Mouse (Mus musculus): ENCODE measurements around the gene Zc3h13. TPM values are rescaled to one million over a fixed set of nuclear protein-coding genes. Genes with fewer than 3 reads are reported as not detected.

Gene Zc3h13
- polyA plus RNA-seq, 1 experiment from 2014 or later, result 15.9 TPM

GRCm38 (mm10) chr14:75307855-75308254 lies 23.7 kb downstream of the Zc3h13 start:
- Histone ChIP-seq H3K9me3 (ENCODE audit: control insufficient read depth, low read length) (no peaks in the 10 kb centered on the region), H3K36me3 (ENCODE audit: control insufficient read depth, insufficient read depth, low read length) (peaks cover 3% of the 10 kb centered on the region; the same call in 1 of the 2 replicates), H3K27me3 (ENCODE audit: control insufficient read depth, insufficient read depth, low read length) (no peaks in the 10 kb centered on the region), H3K4me2 (replicated peaks; ENCODE audit: low read depth) (no peak overlapping the region), H3K9ac (ENCODE audit: low read length) (no peak overlapping the region), H3K4me3 (ENCODE audit: low read depth, low read length) (no peak overlapping the region), H3K4me1 (replicated peaks; ENCODE audit: control insufficient read depth, insufficient read depth) (no peaks in the 10 kb centered on the region), H3K27ac (replicated peaks) (no peak overlapping the region)
- TF ChIP-seq EP300 (optimal IDR thresholded peaks at IDR 0.05), result no peak
- TF ChIP-seq CTCF (IDR thresholded peaks at IDR 0.05; ENCODE audit: low read depth), result no peak
- DNase-seq (ENCODE audit: low spot score) (no peak), ATAC-seq (ENCODE audit: low FRiP score, low TSS enrichment) (no peak)

GRCm38 (mm10) chr14:75309336-75309992 lies 25.3 kb downstream of the Zc3h13 start:
- Histone ChIP-seq H3K36me3 (ENCODE audit: control insufficient read depth, insufficient read depth, low read length) (peaks cover 3% of the 10 kb centered on the region; the same call in 1 of the 2 replicates), H3K27ac (replicated peaks) (no peak overlapping the region), H3K4me2 (replicated peaks; ENCODE audit: low read depth) (no peak overlapping the region), H3K4me3 (ENCODE audit: low read depth, low read length) (no peak overlapping the region), H3K9ac (ENCODE audit: low read length) (no peak overlapping the region), H3K27me3 (ENCODE audit: control insufficient read depth, insufficient read depth, low read length) (no peaks in the 10 kb centered on the region), H3K4me1 (replicated peaks; ENCODE audit: control insufficient read depth, insufficient read depth) (no peaks in the 10 kb centered on the region), H3K9me3 (ENCODE audit: control insufficient read depth, low read length) (no peaks in the 10 kb centered on the region)
- DNase-seq (ENCODE audit: low spot score), result no peak
- TF ChIP-seq CTCF (IDR thresholded peaks at IDR 0.05; ENCODE audit: low read depth) (peak; percentile 55), EP300 (optimal IDR thresholded peaks at IDR 0.05) (no peak)
- no peak for ATAC-seq (ENCODE audit: low FRiP score, low TSS enrichment)
- WGBS, result 73% methylated on average over 5 of the region's 5 CpGs

- 67% methylated on average over 2 of the region's 2 CpGs for WGBS
- no peak overlapping the region for H3K27ac ChIP-seq (replicated peaks)
- H3K4me2 ChIP-seq (replicated peaks; ENCODE audit: low read depth), result no peak overlapping the region
- no peak overlapping the region for H3K4me3 ChIP-seq (ENCODE audit: low read depth, low read length)
- H3K36me3 ChIP-seq (ENCODE audit: control insufficient read depth, insufficient read depth, low read length), result peaks cover 3% of the 10 kb centered on the region; the same call in 1 of the 2 replicates
- H3K9me3 ChIP-seq (ENCODE audit: control insufficient read depth, low read length), result no peaks in the 10 kb centered on the region
- H3K9ac ChIP-seq (ENCODE audit: low read length), result no peak overlapping the region
- DNase-seq (ENCODE audit: low spot score) (no peak), ATAC-seq (ENCODE audit: low FRiP score, low TSS enrichment) (no peak)
- no peak for TF ChIP-seq CTCF (IDR thresholded peaks at IDR 0.05; ENCODE audit: low read depth)
- TF ChIP-seq EP300 (optimal IDR thresholded peaks at IDR 0.05), result no peak
- no peaks in the 10 kb centered on the region for H3K4me1 ChIP-seq (replicated peaks; ENCODE audit: control insufficient read depth, insufficient read depth)
- no peaks in the 10 kb centered on the region for H3K27me3 ChIP-seq (ENCODE audit: control insufficient read depth, insufficient read depth, low read length)
Measured at GRCm38 (mm10) chr14:75314484-75314883, 30.3 kb downstream of the Zc3h13 start.

GRCm38 (mm10) chr14:75318736-75319135 lies 34.6 kb downstream of the Zc3h13 start:
- Histone ChIP-seq H3K9me3 (ENCODE audit: control insufficient read depth, low read length) (no peaks in the 10 kb centered on the region), H3K4me2 (replicated peaks; ENCODE audit: low read depth) (no peak overlapping the region), H3K36me3 (ENCODE audit: control insufficient read depth, insufficient read depth, low read length) (0 out of 2 replicates have a peak, but pooled peaks cover 7% of the 10 kb centered on the region), H3K9ac (ENCODE audit: low read length) (no peak overlapping the region), H3K4me3 (ENCODE audit: low read depth, low read length) (no peak overlapping the region), H3K4me1 (replicated peaks; ENCODE audit: control insufficient read depth, insufficient read depth) (no peaks in the 10 kb centered on the region), H3K27me3 (ENCODE audit: control insufficient read depth, insufficient read depth, low read length) (no peaks in the 10 kb centered on the region), H3K27ac (replicated peaks) (no peak overlapping the region)
- ATAC-seq (ENCODE audit: low FRiP score, low TSS enrichment) (no peak), DNase-seq (ENCODE audit: low spot score) (no peak)
- TF ChIP-seq EP300 (optimal IDR thresholded peaks at IDR 0.05) (no peak), CTCF (IDR thresholded peaks at IDR 0.05; ENCODE audit: low read depth) (no peak)
- WGBS, result 90% methylated on average over 2 of the region's 2 CpGs

- H3K27ac ChIP-seq (replicated peaks), result no peak overlapping the region
- ATAC-seq (ENCODE audit: low FRiP score, low TSS enrichment), result no peak
- no peaks in the 10 kb centered on the region for H3K27me3 ChIP-seq (ENCODE audit: control insufficient read depth, insufficient read depth, low read length)
- H3K36me3 ChIP-seq (ENCODE audit: control insufficient read depth, insufficient read depth, low read length), result peaks cover 12% of the 10 kb centered on the region; the same call in 1 of the 2 replicates
- H3K4me3 ChIP-seq (ENCODE audit: low read depth, low read length), result no peak overlapping the region
- no peak for TF ChIP-seq CTCF (IDR thresholded peaks at IDR 0.05; ENCODE audit: low read depth)
- TF ChIP-seq EP300 (optimal IDR thresholded peaks at IDR 0.05), result no peak
- no peak overlapping the region for H3K9ac ChIP-seq (ENCODE audit: low read length)
- H3K9me3 ChIP-seq (ENCODE audit: control insufficient read depth, low read length), result no peaks in the 10 kb centered on the region
- DNase-seq (ENCODE audit: low spot score), result no peak
- 93% methylated on average over 5 of the region's 5 CpGs for WGBS
- no peaks in the 10 kb centered on the region for H3K4me1 ChIP-seq (replicated peaks; ENCODE audit: control insufficient read depth, insufficient read depth)
- H3K4me2 ChIP-seq (replicated peaks; ENCODE audit: low read depth), result no peak overlapping the region
Measured at GRCm38 (mm10) chr14:75320269-75320668, 36.1 kb downstream of the Zc3h13 start.

GRCm38 (mm10) chr14:75323354-75323753 lies 39.2 kb downstream of the Zc3h13 start:
- Histone ChIP-seq H3K4me2 (replicated peaks; ENCODE audit: low read depth) (no peak overlapping the region), H3K27ac (replicated peaks) (no peak overlapping the region), H3K27me3 (ENCODE audit: control insufficient read depth, insufficient read depth, low read length) (no peaks in the 10 kb centered on the region), H3K36me3 (ENCODE audit: control insufficient read depth, insufficient read depth, low read length) (peaks cover 15% of the 10 kb centered on the region), H3K9ac (ENCODE audit: low read length) (no peak overlapping the region), H3K9me3 (ENCODE audit: control insufficient read depth, low read length) (no peaks in the 10 kb centered on the region), H3K4me1 (replicated peaks; ENCODE audit: control insufficient read depth, insufficient read depth) (no peaks in the 10 kb centered on the region), H3K4me3 (ENCODE audit: low read depth, low read length) (no peak overlapping the region)
- 95% methylated on average over 32 of the region's 32 CpGs for WGBS
- DNase-seq (ENCODE audit: low spot score) (no peak), ATAC-seq (ENCODE audit: low FRiP score, low TSS enrichment) (no peak)
- TF ChIP-seq CTCF (IDR thresholded peaks at IDR 0.05; ENCODE audit: low read depth), result no peak
- no peak for TF ChIP-seq EP300 (optimal IDR thresholded peaks at IDR 0.05)
